In the genomic region with DNA sequence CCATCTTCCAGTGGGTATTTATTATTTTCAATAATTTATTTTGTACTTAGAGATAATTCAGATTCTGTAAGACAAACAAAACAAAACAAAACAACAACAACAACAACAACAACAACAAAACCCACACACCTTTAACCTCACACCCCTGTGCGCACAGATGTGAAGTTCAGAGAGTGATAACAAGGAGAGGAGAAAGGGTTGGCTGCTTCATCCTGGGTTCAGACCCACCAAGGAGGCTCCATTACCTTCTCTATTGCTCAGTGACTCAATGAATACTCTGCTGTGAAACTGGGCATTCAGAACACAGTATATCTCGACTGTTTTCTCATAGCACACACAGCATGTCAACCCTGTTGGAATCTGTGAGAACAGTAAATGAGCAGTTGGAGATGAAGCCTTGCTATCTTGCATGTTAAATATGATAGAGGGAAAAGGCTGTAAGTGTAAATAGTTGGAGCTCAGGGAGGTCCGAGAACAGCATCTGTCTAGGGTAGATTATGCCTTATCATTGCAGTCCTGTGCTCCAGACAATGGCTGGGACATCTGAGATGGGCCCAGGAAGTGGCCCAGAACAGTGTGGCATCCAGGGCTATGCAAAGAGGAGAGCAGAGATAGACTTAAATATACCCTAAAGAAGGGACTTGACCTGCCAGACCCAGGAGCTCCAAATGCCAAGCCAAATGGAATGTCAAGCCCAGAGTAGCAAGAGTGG, we compare ENCODE assay signal across 20 mouse cellular contexts. TPM values are rescaled to one million over a fixed set of nuclear protein-coding genes. Genes with fewer than 3 reads are reported as not detected.
DNase-seq lines count a peak whose midpoint lies in the region; ATAC-seq lines count a peak whose summit lies in the region.
"Had no signal": no experiment of that assay in that cellular context is flagged by ENCODE, and none has a peak within 500 bp of the region (broad histone marks: within the 10 kb centered on the region; RNA-seq: fewer than 3 reads in every experiment).

No protein-coding gene starts in this region.

- no peak overlapping the region for H3K4me3 ChIP-seq in heart, embryonic 10.5 days
- H3K4me3 ChIP-seq in liver, embryonic 15.5 days (replicated peaks), result peak overlapping the region; percentile 22
- H3K4me3 ChIP-seq: embryonic facial prominence, embryonic 13.5 days; forebrain, embryonic 12.5 days; left cerebral cortex, adult 2 months; limb, embryonic 13.5 days; midbrain, embryonic 10.5 days; myocyte had no signal

- no peaks in the 10 kb centered on the region for H3K36me3 ChIP-seq in heart, embryonic 10.5 days
- H3K36me3 ChIP-seq in liver, embryonic 15.5 days (replicated peaks), result peaks cover 12% of the 10 kb centered on the region
- H3K36me3 ChIP-seq: embryonic facial prominence, embryonic 13.5 days; forebrain, embryonic 12.5 days; midbrain, embryonic 10.5 days had no signal

- no peaks in the 10 kb centered on the region for H3K9me3 ChIP-seq in heart, embryonic 10.5 days
- H3K9me3 ChIP-seq in liver, embryonic 15.5 days (replicated peaks), result no peaks in the 10 kb centered on the region
- H3K9me3 ChIP-seq: embryonic facial prominence, embryonic 13.5 days; forebrain, embryonic 12.5 days; limb, embryonic 13.5 days; midbrain, embryonic 10.5 days had no signal

- DNase-seq in heart, embryonic 10.5 days (ENCODE audit: low spot score), result peak; percentile 83
- DNase-seq in heart, postnatal 25 days (ENCODE audit: low spot score), result no peak
- DNase-seq in spleen, postnatal 36 days (ENCODE audit: low spot score in 2 of 2), result peak; percentile 30 to 50
- no peak for DNase-seq in spleen, adult 18-20 months
- no peak for DNase-seq in ovary, postnatal 36 days (ENCODE audit: low spot score)
- DNase-seq: cerebellum, adult 18-20 months; heart, postnatal 10 days; lung, postnatal 10 days; thymus, adult 18-20 months had no signal

- no peak overlapping the region for H3K27ac ChIP-seq in heart, embryonic 10.5 days
- H3K27ac ChIP-seq in liver, embryonic 15.5 days (replicated peaks), result peak overlapping the region; percentile 93
- H3K27ac ChIP-seq: embryonic facial prominence, embryonic 13.5 days; forebrain, embryonic 12.5 days; hindbrain, postnatal 0 days; left cerebral cortex, adult 2 months; limb, embryonic 13.5 days; midbrain, embryonic 10.5 days had no signal

- peak overlapping the region; percentile 47; the same call in 1 of the 2 replicates for H3K9ac ChIP-seq in liver, embryonic 15.5 days
- H3K9ac ChIP-seq: embryonic facial prominence, embryonic 13.5 days; forebrain, embryonic 12.5 days; limb, embryonic 13.5 days had no signal

- H3K4me1 ChIP-seq in heart, embryonic 10.5 days, result peaks cover 9% of the 10 kb centered on the region
- peaks cover 77% of the 10 kb centered on the region for H3K4me1 ChIP-seq in liver, embryonic 15.5 days (replicated peaks)

- H3K4me2 ChIP-seq in liver, embryonic 15.5 days, result peak overlapping the region; percentile 98
- H3K4me2 ChIP-seq: embryonic facial prominence, embryonic 13.5 days; forebrain, embryonic 12.5 days; limb, embryonic 13.5 days had no signal

- 70% methylated on average over 3 of the region's 3 CpGs for WGBS in heart, embryonic 10.5 days
- 27% methylated on average over 3 of the region's 3 CpGs for WGBS in liver, embryonic 15.5 days (ENCODE audit: insufficient replicate concordance)

- intact Hi-C loops in heart, postnatal 25 days (cut with DNase I), result no loop called here

- peak; percentile 95 for ATAC-seq in liver, embryonic 15.5 days (ENCODE audit: insufficient read depth)
- no peak for ATAC-seq in monocyte, adult 5-6 weeks (replicated peaks; ENCODE audit: insufficient number of reproducible peaks, low FRiP score, low TSS enrichment, poor library complexity, severe bottlenecking)
- no peak for ATAC-seq in activated CD4-positive, CD25-positive, alpha-beta regulatory T cell, adult 4 months
- ATAC-seq: hindbrain, postnatal 0 days had no signal

- peaks cover 7% of the 10 kb centered on the region; the same call in 1 of the 2 replicates for H3K27me3 ChIP-seq in heart, embryonic 10.5 days (ENCODE audit: insufficient read depth, poor library complexity, severe bottlenecking)
- H3K27me3 ChIP-seq in liver, embryonic 15.5 days, result no peaks in the 10 kb centered on the region
- H3K27me3 ChIP-seq: embryonic facial prominence, embryonic 13.5 days; limb, embryonic 13.5 days had no signal

RNA-seq across cellular contexts. Expression of a gene that starts 3.9 kb away (rescaled TPM):
- 3.0 and 4.6 TPM in 2 replicates for polyA plus RNA-seq in heart, embryonic 10.5 days (2016; fragmentation: Nextera tagmentation; extraction: Ambion mirVana)
- 1 to 10 TPM; 5.4 to 5.7 TPM for total RNA-seq in heart, postnatal 25 days (2021)
- polyA plus RNA-seq in liver, embryonic 15.5 days (2015; fragmentation: Nextera tagmentation; extraction: Ambion mirVana), result 9.6 and 10.6 TPM in 2 replicates
- total RNA-seq in monocyte, adult 5-6 weeks (2017), result 7.0 to 25.9 TPM (median 14.3 TPM) in 3 replicates
- polyA plus RNA-seq in activated CD4-positive, CD25-positive, alpha-beta regulatory T cell, adult 4 months (2017; shearing (Covaris generic)), result 1 to 10 TPM; 7.8 to 9.8 TPM
- polyA plus RNA-seq: myocyte had no signal

RNA-seq across cellular contexts. Expression of a gene that starts 16.7 kb away (rescaled TPM):
- 0.25 and 0.60 TPM in 2 replicates for polyA plus RNA-seq in heart, embryonic 10.5 days (2016; fragmentation: Nextera tagmentation; extraction: Ambion mirVana)
- total RNA-seq in heart, postnatal 25 days (2021), result 10 to 100 TPM in 1 of 2 experiments, 1 to 10 TPM in 1; 9.6 to 12.4 TPM
- polyA plus RNA-seq in liver, embryonic 15.5 days (2015; fragmentation: Nextera tagmentation; extraction: Ambion mirVana), result 9.2 and 9.6 TPM in 2 replicates
- total RNA-seq in monocyte, adult 5-6 weeks (2017), result 5.8 to 27.1 TPM (median 20.9 TPM) in 3 replicates
- polyA plus RNA-seq in activated CD4-positive, CD25-positive, alpha-beta regulatory T cell, adult 4 months (2017; shearing (Covaris generic)), result 1 to 10 TPM; 2.7 to 3.6 TPM
- total RNA-seq: granulocyte monocyte progenitor cell, adult 5-6 weeks had no signal

RNA-seq across cellular contexts. Expression of a gene that starts 57.9 kb away (rescaled TPM):
- 9.7 and 17.8 TPM in 2 replicates for polyA plus RNA-seq in heart, embryonic 10.5 days (2016; fragmentation: Nextera tagmentation; extraction: Ambion mirVana)
- 10 to 100 TPM; 15.5 to 22.1 TPM for total RNA-seq in heart, postnatal 25 days (2021)
- 2.6 and 3.6 TPM in 2 replicates for polyA plus RNA-seq in liver, embryonic 15.5 days (2015; fragmentation: Nextera tagmentation; extraction: Ambion mirVana)
- 28.8 to 54.1 TPM (median 31.5 TPM) in 3 replicates for total RNA-seq in monocyte, adult 5-6 weeks (2017)
- polyA plus RNA-seq in activated CD4-positive, CD25-positive, alpha-beta regulatory T cell, adult 4 months (2017; shearing (Covaris generic)), result 1 to 10 TPM; 3.2 to 5.1 TPM
- polyA plus RNA-seq: myocyte had no signal

Comparison
In these comparisons a context has a peak if more than half of its experiments do, and no peak if none do; other contexts are left out.
1. DNase-seq: peak in heart, embryonic 10.5 days (single experiment) and spleen, postnatal 36 days (2 of 2); none in heart, postnatal 25 days (single experiment), spleen, adult 18-20 months (0 of 2) and ovary, postnatal 36 days (single experiment).